Mouse (Mus musculus): ENCODE data around the gene Pou2af1. TPM values are rescaled to one million over a fixed set of nuclear protein-coding genes. Genes with fewer than 3 reads are reported as not detected.

Pou2af1 gene
- polyA plus RNA-seq, 1 experiment from 2014 or later, result 0.09 TPM

DNA sequence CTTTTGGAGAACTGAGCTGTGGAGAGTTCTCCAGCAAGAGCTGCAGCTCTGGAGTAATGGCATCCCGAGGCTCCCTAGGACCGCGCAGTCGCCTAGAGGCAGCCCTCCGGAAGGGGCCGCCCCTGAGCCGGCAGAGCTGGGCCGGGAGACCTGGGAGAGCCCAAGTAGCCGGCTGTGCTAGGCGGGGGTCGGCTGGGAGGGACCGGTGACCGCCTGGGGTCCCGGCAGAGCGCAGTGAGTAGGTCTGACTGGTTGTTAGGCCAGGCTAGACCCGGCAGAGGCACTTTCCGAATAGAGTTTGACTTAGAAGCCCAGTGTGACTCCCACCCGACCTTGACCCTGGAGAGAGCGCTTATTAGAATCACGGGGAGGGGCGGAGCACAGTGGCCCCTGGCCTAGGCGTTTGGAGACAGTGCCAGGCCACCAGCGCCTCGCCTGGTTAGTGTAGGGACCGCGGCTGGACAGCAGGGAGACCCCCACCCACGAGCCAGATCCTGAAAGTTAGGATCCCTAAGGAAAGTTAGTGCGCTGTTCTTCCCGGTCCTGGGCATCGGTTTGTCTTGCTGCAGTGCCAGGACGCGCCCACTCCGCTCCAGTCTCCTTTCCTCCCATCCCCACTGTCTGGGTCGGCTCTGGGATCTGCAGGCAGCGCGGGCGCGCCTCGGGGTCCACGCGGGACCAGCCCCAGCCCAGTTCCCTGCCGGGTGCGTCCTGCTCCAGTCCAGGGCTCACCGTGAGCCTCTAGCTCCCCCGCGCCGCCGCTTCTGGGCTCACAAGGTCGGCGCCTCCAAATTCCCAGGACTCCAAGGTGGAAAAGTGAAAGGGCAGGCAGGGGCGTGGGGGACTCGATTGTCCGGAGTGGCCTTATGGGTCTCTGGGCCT is 65.2 kb downstream of the Pou2af1 start, which contains the start of gene Colca2:
Gene Colca2, minus strand, starts transcription at position 70 of the 882 bp plus-strand sequence.
- under 1% methylated on average over 53 of the region's 53 CpGs for WGBS

DNA sequence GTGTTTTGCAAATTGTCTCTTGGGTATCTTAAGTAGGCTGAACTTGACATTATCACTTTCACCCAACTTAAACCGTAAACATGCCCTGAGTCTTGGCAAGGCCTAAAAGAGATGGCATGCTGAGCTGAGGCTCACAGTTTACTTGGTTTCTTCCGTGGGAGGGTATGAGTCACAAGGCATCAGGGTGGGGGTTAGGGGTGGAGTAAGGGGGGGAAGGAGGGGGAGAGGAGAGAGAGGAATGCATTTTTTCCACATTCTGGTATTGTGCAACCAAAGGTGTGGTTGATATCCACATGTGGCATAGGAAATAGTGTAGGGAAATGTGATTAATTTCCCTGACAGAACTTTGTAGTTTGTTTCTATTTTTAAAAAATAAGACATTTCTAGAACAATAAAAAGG is 72.6 kb downstream of the Pou2af1 start:
- ATAC-seq (ENCODE audit: low FRiP score), result no peak
- no peak overlapping the region for H3K4me2 ChIP-seq

More for the DNA sequence above, 65.2 kb downstream of the Pou2af1 start, which contains the start of gene Colca2:
- Histone ChIP-seq H3K9ac (replicated peaks) (peak within 1 kb of the TSS; percentile 51), H3K36me3 (no peaks in the 10 kb centered on the region), H3K27ac (replicated peaks) (peak within 1 kb of the TSS; percentile 30; the same call in 1 of the 2 replicates), H3K4me1 (peaks cover 17% of the 10 kb centered on the region), H3K4me2 (peak within 1 kb of the TSS; percentile 91), H3K9me3 (replicated peaks) (no peaks in the 10 kb centered on the region), H3K27me3 (replicated peaks) (peaks cover 26% of the 10 kb centered on the region), H3K4me3 (replicated peaks) (peak within 1 kb of the TSS; percentile 46)
- ATAC-seq (ENCODE audit: low FRiP score), result peak; percentile 90

More for the DNA sequence above, 72.6 kb downstream of the Pou2af1 start:
- Histone ChIP-seq H3K27ac (replicated peaks) (no peak overlapping the region), H3K4me3 (replicated peaks) (no peak overlapping the region), H3K4me1 (no peaks in the 10 kb centered on the region), H3K9me3 (replicated peaks) (no peaks in the 10 kb centered on the region), H3K9ac (replicated peaks) (no peak overlapping the region), H3K27me3 (replicated peaks) (0 out of 2 replicates have a peak, but pooled peaks cover 1% of the 10 kb centered on the region), H3K36me3 (no peaks in the 10 kb centered on the region)
- WGBS, result 51% methylated on average over 2 of the region's 2 CpGs

Other genes starting within 250 kb of the Pou2af1 start
- 14.9 and 19.4 TPM in 2 replicates for gene Sik2, start 204.6 kb upstream of the Pou2af1 start, polyA plus RNA-seq (2015; fragmentation: Nextera tagmentation; extraction: Ambion mirVana)
- gene Btg4, start 152.8 kb upstream of the Pou2af1 start, polyA plus RNA-seq (2015; fragmentation: Nextera tagmentation; extraction: Ambion mirVana), result not detected in 2 replicates
- gene Layn, start 136.6 kb upstream of the Pou2af1 start, polyA plus RNA-seq (2015; fragmentation: Nextera tagmentation; extraction: Ambion mirVana), result 5.2 and 5.6 TPM in 2 replicates
- 0.37 TPM in 2 replicates for gene 4833427G06Rik, start 111.6 kb upstream of the Pou2af1 start, polyA plus RNA-seq (2015; fragmentation: Nextera tagmentation; extraction: Ambion mirVana)
- 0.19 TPM in 1 of 2 replicates, not detected in the other for gene Gm32742, start 48.2 kb upstream of the Pou2af1 start, polyA plus RNA-seq (2015; fragmentation: Nextera tagmentation; extraction: Ambion mirVana)
- gene Colca2, start 64.9 kb downstream of the Pou2af1 start, polyA plus RNA-seq (2015; fragmentation: Nextera tagmentation; extraction: Ambion mirVana), result 0.70 and 2.1 TPM in 2 replicates
- gene 1810046K07Rik, start 115.2 kb downstream of the Pou2af1 start, polyA plus RNA-seq (2015; fragmentation: Nextera tagmentation; extraction: Ambion mirVana), result not detected in 2 replicates